Mouse (Mus musculus) hindbrain, embryonic 14.5 days (tissue): ENCODE measurements at regions not wholly inside any gene's neighbourhood (a gene's known extent, or its start where the extent isn't known, plus 50 kb on each side); places are given as distances from the start of the nearest gene placed in this dataset.
A peak's percentile ranks its signal among the peaks of the same experiment; 100 is the strongest.

Experiments used
- ATAC-seq: fragments of 200-750 bp; cut with Nextera tagmentation; 2 replicates; pipeline ENCODE4 v1.8.0; 2017; ENCODE audit warnings: moderate number of reproducible peaks, mild to moderate bottlenecking, moderate TSS enrichment, moderate library complexity; ENCODE audit not compliant: low FRiP score
- DNase-seq: peaks from one replicate; pipeline ENCODE4 v3.0.0-alpha.2; 2015; ENCODE audit warnings: low spot score
- H3K27ac ChIP-seq: fragments of 300-500 bp; sonication (generic); 2 replicates; pipeline ENCODE4 v1.5.1; 2014; ENCODE audit warnings: mild to moderate bottlenecking, moderate library complexity
- H3K27me3 ChIP-seq: fragments of 300-500 bp; sonication (generic); 2 replicates; pipeline ENCODE4 v1.6.1; 2014; ENCODE audit warnings: mild to moderate bottlenecking, low read length, mixed read lengths; ENCODE audit not compliant: control insufficient read depth, insufficient read depth
- H3K36me3 ChIP-seq: fragments of 300-500 bp; sonication (generic); replicated peaks from 2 replicates; pipeline ENCODE4 v1.6.1; 2014; ENCODE audit not compliant: control insufficient read depth, insufficient read depth
- H3K4me1 ChIP-seq: fragments of 300-500 bp; sonication (generic); replicated peaks from 2 replicates; pipeline ENCODE4 v1.6.1; 2014; ENCODE audit warnings: antibody characterized with exemption, low read length, mixed read lengths; ENCODE audit not compliant: control insufficient read depth, insufficient read depth
- H3K4me2 ChIP-seq: fragments of 300-500 bp; sonication (generic); replicated peaks from 2 replicates; pipeline ENCODE4 v1.6.1; 2014; ENCODE audit warnings: mild to moderate bottlenecking, moderate library complexity
- H3K4me3 ChIP-seq: fragments of 300-500 bp; sonication (generic); replicated peaks from 2 replicates; pipeline ENCODE4 v1.5.1; 2014; ENCODE audit warnings: mild to moderate bottlenecking, low read length
- H3K9ac ChIP-seq: fragments of 300-500 bp; sonication (generic); 2 replicates; pipeline ENCODE4 v1.6.1; 2014
- H3K9me3 ChIP-seq: fragments of 300-500 bp; sonication (generic); 2 replicates; pipeline ENCODE4 v1.6.1; 2016; ENCODE audit warnings: low read length; ENCODE audit not compliant: control insufficient read depth
- WGBS: fragments of 180-500 bp; shearing (Covaris S2); extraction: QIAGEN DNeasy Blood & Tissue Kit; methylation state at CpG from one replicate; pipeline ENCODE4 v1.1.7; 2014; 5-methylcytosine and 5-hydroxymethylcytosine counted together

- H3K27ac ChIP-seq: no peak overlapping the region
- no peak overlapping the region for H3K4me3 ChIP-seq
- no peak for ATAC-seq
- H3K27me3 ChIP-seq: no peaks in the 10 kb centered on the region
- no peaks in the 10 kb centered on the region for H3K9me3 ChIP-seq
- H3K36me3 ChIP-seq: no peaks in the 10 kb centered on the region
- H3K4me1 ChIP-seq: peaks cover 8% of the 10 kb centered on the region
- no peak for DNase-seq
- no peak overlapping the region for H3K9ac ChIP-seq
- H3K4me2 ChIP-seq: no peak overlapping the region
- 29% methylated on average over 12 of the region's 12 CpGs for WGBS
These were observed 280.7 kb upstream of the Sall1 start for GRCm38 (mm10) chr8:89324462-89325247.

DNA sequence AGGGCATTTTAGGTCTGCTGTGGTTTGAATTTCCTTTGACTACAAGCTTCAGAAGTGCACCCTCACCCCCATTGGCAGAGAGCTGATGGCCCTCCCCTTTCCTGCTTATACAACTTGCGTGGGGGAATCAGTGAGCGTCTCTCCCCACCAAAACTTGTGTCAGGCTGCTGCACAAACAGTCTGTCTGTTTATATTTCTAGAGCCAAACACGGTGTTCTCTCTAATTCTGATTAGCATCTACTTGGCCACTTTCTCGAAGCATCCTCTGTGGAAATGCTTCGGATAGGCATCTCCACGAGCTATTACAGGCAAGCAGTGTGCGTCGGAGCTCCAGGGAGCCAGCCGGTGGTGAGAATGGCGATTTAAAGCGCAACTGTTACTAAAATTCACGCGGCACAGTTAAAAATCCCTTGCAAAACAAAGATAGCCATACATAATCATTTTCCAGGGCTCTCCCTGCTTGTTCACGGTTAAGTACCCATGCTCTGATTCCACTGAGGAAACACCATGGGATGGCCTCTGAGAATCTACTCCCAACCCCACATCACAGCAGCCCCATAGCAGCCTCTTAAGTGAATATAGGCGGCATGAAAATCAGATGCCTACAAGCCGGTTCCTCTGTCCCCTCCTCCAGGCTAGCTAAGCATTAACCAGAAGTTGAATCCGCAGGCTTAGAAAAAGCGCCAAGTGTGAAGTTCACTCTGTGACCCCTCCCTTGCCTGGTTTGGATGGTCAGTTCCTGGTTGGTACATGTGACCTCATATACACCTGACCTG, 273.7 kb upstream of the Sall1 start:
- DNase-seq (no peak), ATAC-seq (no peak)
- Histone ChIP-seq H3K4me1 (0 out of 2 replicates have a peak, but pooled peaks cover 12% of the 10 kb centered on the region), H3K9me3 (no peaks in the 10 kb centered on the region), H3K36me3 (no peaks in the 10 kb centered on the region), H3K4me3 (no peak overlapping the region), H3K9ac (no peak overlapping the region), H3K27ac (no peak overlapping the region), H3K4me2 (peak overlapping the region; percentile 30), H3K27me3 (no peaks in the 10 kb centered on the region)
- WGBS: 26% methylated on average over 18 of the region's 18 CpGs

DNA sequence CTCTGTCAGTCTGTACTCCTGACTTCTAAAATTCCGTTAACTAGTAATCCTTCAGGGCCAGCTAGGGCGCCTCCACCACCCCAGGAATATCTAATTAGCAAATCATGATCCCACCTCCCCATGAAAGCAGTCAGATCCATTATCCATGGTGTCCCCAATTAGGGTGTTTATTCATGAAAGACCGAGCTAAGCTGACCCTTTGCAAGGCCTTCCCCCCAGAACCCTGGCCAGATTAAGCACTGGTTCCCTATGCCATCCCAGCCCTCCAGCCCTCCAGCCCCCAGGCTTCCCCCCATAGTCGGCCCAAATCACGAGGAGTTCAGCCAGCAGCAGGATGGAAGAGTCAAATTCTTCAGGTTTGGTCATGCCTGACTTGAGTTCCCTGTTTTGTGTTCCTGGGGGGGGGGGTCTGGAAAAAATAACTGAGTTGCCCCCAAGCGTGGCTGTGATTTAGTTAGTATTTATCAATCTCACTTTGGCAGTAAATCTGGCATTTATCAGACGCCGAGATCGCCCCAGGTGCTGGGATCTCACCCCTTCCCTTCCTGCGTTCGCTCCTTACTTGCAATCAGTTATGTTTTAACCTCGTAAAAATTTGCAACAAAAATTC, 272.7 kb upstream of the Sall1 start:
- H3K27me3 ChIP-seq: no peaks in the 10 kb centered on the region
- H3K4me2 ChIP-seq: no peak overlapping the region
- H3K9me3 ChIP-seq: no peaks in the 10 kb centered on the region
- no peaks in the 10 kb centered on the region for H3K36me3 ChIP-seq
- no peak overlapping the region for H3K4me3 ChIP-seq
- no peak overlapping the region for H3K9ac ChIP-seq
- 0 out of 2 replicates have a peak, but pooled peaks cover 12% of the 10 kb centered on the region for H3K4me1 ChIP-seq
- DNase-seq (no peak), ATAC-seq (no peak)
- no peak overlapping the region for H3K27ac ChIP-seq
- 46% methylated on average over 12 of the region's 12 CpGs for WGBS

DNA sequence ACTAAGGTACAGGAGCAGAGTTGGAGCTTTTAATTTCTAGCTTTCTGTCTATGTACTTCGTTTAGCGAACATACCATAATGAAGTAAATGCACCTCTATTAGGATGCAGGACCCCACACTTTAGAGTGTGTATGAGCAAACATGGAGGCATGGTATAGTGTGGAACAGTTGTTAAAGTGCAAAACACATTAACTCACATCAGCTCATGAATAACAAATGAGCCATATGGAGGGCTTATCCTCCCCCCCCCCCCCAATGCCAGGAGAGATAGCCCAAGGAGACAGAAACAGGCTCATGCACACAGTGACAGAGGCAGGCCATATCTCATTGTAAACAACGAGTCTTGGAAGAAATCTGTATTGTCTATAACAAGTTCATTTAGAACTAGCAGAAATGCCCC, 270.9 kb upstream of the Sall1 start:
- Histone ChIP-seq H3K4me3 (no peak overlapping the region), H3K27ac (no peak overlapping the region), H3K4me1 (0 out of 2 replicates have a peak, but pooled peaks cover 15% of the 10 kb centered on the region), H3K36me3 (no peaks in the 10 kb centered on the region), H3K9ac (no peak overlapping the region), H3K4me2 (no peak overlapping the region), H3K27me3 (peaks cover 6% of the 10 kb centered on the region; the same call in 1 of the 2 replicates), H3K9me3 (no peaks in the 10 kb centered on the region)
- 76% methylated on average over 3 of the region's 3 CpGs for WGBS
- ATAC-seq (no peak), DNase-seq (no peak)

- Histone ChIP-seq H3K4me2 (no peak overlapping the region), H3K27ac (no peak overlapping the region), H3K4me3 (no peak overlapping the region), H3K4me1 (peaks cover 17% of the 10 kb centered on the region), H3K27me3 (peaks cover 6% of the 10 kb centered on the region; the same call in 1 of the 2 replicates), H3K9ac (no peak overlapping the region), H3K36me3 (no peaks in the 10 kb centered on the region), H3K9me3 (no peaks in the 10 kb centered on the region)
- 25% methylated on average over 5 of the region's 5 CpGs for WGBS
- ATAC-seq (no peak), DNase-seq (no peak)
These were observed 266.8 kb upstream of the Sall1 start for GRCm38 (mm10) chr8:89310696-89311214.

DNA sequence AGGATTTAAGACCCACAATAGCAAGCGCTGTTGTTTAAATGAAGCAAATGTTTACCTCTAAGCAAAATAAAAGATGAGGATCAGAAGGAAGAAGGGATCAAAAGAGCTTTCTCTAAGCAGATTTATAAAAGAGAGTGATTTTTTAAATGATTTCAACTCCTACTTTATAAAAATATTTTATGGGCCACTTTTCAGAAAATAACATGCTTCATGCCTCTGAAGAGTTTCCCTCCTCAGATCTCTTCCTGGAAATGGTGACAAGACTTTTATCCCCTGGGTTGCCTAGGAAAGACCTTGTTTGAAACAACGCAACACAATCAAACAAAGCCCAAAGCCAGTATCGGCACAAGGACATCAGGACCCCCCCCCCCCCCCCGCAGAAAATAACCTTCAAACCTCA, 265.6 kb upstream of the Sall1 start:
- Histone ChIP-seq H3K27me3 (peaks cover 6% of the 10 kb centered on the region; the same call in 1 of the 2 replicates), H3K27ac (peak overlapping the region; percentile 45), H3K4me1 (peaks cover 17% of the 10 kb centered on the region), H3K9me3 (no peaks in the 10 kb centered on the region), H3K9ac (no peak overlapping the region), H3K4me3 (no peak overlapping the region), H3K4me2 (no peak overlapping the region), H3K36me3 (no peaks in the 10 kb centered on the region)
- no peak for ATAC-seq
- WGBS: 4% methylated on average over 4 of the region's 4 CpGs
- DNase-seq: no peak

- WGBS: 15% methylated on average over 5 of the region's 5 CpGs
- Histone ChIP-seq H3K27ac (peak overlapping the region; percentile 45; the same call in 1 of the 2 replicates), H3K27me3 (peaks cover 6% of the 10 kb centered on the region; the same call in 1 of the 2 replicates), H3K4me3 (no peak overlapping the region), H3K9me3 (no peaks in the 10 kb centered on the region), H3K4me2 (no peak overlapping the region), H3K9ac (no peak overlapping the region), H3K36me3 (no peaks in the 10 kb centered on the region), H3K4me1 (peaks cover 17% of the 10 kb centered on the region)
- DNase-seq (no peak), ATAC-seq (no peak)
These were observed 265.0 kb upstream of the Sall1 start for GRCm38 (mm10) chr8:89308950-89309349.

DNA sequence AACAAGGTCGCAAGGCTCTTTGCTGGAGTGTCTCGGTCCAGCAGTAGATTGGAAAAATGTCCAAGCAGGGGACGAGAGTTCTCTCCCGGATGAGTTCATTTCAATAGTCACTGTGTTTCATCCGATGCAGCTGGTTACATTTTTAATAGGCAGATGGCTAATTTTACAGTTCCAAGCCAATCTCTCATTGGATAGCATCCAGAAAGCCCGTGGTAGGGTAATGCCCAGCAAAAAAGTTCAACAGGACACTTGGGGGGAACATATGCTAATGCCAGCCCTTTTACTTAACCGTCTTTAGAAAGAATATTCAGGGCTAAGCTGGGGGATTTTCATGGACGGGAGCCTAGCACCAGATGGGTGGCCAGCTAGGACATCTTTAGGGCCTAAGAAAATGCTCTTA, 264.6 kb upstream of the Sall1 start:
- peak overlapping the region; percentile 45 for H3K27ac ChIP-seq
- DNase-seq: peak; percentile 51
- H3K27me3 ChIP-seq: peaks cover 6% of the 10 kb centered on the region; the same call in 1 of the 2 replicates
- no peak overlapping the region for H3K4me3 ChIP-seq
- no peaks in the 10 kb centered on the region for H3K36me3 ChIP-seq
- H3K4me1 ChIP-seq: peaks cover 17% of the 10 kb centered on the region
- ATAC-seq: peak; percentile 31; the same call in 1 of the 2 replicates
- H3K9ac ChIP-seq: no peak overlapping the region
- 19% methylated on average over 8 of the region's 8 CpGs for WGBS
- H3K9me3 ChIP-seq: no peaks in the 10 kb centered on the region
- no peak overlapping the region for H3K4me2 ChIP-seq

- no peak overlapping the region for H3K4me3 ChIP-seq
- no peaks in the 10 kb centered on the region for H3K9me3 ChIP-seq
- H3K27ac ChIP-seq: no peak overlapping the region
- H3K4me1 ChIP-seq: peaks cover 17% of the 10 kb centered on the region
- ATAC-seq (no peak), DNase-seq (no peak)
- H3K4me2 ChIP-seq: no peak overlapping the region
- 22% methylated on average over 10 of the region's 10 CpGs for WGBS
- no peak overlapping the region for H3K9ac ChIP-seq
- peaks cover 6% of the 10 kb centered on the region; the same call in 1 of the 2 replicates for H3K27me3 ChIP-seq
- H3K36me3 ChIP-seq: no peaks in the 10 kb centered on the region
These were observed 263.6 kb upstream of the Sall1 start for GRCm38 (mm10) chr8:89307601-89308000.
